Mouse (Mus musculus) A20 (cell line): Measurements from ENCODE around the gene Ssh3.

Experiments
- DNase-seq: peaks from one replicate; pipeline ENCODE4 v3.0.0-alpha.2; 2011; ENCODE audit warnings: low read depth, low spot score

The Ssh3 gene

GRCm38 (mm10) chr19:4268566-4269361, at the start of gene Ssh3:
Gene Ssh3 (minus strand): TSS chr19:4269180.
- peak; percentile 48 for DNase-seq

DNA sequence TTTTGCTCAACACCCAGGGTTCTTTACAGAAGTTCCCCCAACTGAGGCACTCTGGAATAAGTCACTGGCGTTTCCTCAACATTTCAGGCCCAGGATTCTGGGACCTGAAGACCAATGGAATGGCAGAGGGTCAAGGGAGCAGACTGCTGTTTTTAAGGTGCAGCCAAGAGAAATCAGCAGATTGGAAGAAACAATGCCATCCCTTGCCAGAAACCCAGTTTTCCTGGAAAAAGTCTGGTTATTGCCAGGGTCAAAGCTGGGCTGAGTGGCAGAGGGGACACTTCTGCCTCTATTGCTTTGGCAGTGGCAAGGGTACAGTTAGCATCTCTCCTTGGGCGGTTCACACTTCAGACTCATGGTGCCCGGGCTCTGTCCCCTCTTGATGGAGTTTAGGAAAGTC, 48.2 kb upstream of the Ssh3 start:
- no peak for DNase-seq

DNA sequence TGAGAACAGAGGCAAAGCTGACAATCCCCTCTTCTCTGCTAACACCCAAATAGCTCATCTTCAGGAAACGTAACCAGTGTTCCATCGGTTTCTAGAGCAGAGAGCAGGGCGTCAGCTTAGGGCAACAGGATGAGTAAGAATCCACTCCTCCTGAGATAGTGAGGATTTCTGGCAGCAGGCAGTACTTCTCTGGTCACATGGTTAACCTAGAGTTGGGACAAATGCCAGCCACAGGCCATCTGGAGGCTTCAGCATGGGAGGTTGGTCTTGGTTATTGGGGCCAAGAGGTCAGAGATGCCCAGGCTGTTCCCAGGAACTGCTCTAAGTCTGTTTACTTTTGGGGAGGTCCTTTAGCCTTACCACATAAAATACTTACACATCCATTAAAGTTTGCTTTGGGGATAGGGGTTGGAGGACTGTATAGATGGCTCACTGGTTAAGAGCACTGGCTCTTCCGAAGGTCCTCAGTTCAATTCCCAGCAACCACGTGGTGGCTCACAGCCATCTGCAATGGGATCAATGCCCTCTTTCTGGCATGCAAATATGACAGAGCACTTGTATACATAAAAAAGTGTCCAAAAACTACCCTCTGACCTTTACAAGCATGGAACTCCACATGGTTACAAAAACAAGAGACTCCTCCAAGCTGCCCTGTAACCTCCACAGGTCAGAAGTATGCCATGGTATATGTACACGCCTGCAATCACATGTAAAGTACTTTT, 46.4 kb upstream of the Ssh3 start:
- DNase-seq = no peak

DNA sequence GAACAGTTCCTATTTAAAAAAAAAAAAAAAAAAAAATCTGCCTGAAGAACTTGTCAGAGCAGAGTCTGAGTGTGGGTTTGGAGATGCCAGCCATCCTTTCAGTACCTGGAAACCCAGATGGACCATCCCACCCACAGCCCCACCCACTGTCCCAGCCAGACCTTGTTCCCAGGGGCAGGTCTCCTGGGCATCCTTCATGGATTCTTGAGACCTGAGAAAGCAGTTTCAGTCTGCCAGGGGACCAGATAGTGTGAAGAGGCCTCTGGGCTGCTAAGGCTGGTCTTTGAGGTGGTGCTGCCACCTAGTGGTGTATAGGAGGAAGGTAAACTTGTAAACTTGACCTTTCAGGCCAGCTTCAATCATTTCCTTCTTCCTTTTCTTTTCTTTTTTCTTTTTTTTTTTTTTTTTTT, 40.8 kb upstream of the Ssh3 start:
- peak; percentile 82 for DNase-seq

GRCm38 (mm10) chr19:4309302-4309701, 40.3 kb upstream of the Ssh3 start:
- no peak for DNase-seq

- peak; percentile 83 for DNase-seq
Measured at GRCm38 (mm10) chr19:4306190-4306577, 37.2 kb upstream of the Ssh3 start, which contains the start of gene Grk2. Gene Grk2 (minus strand): TSS chr19:4306222.

DNA sequence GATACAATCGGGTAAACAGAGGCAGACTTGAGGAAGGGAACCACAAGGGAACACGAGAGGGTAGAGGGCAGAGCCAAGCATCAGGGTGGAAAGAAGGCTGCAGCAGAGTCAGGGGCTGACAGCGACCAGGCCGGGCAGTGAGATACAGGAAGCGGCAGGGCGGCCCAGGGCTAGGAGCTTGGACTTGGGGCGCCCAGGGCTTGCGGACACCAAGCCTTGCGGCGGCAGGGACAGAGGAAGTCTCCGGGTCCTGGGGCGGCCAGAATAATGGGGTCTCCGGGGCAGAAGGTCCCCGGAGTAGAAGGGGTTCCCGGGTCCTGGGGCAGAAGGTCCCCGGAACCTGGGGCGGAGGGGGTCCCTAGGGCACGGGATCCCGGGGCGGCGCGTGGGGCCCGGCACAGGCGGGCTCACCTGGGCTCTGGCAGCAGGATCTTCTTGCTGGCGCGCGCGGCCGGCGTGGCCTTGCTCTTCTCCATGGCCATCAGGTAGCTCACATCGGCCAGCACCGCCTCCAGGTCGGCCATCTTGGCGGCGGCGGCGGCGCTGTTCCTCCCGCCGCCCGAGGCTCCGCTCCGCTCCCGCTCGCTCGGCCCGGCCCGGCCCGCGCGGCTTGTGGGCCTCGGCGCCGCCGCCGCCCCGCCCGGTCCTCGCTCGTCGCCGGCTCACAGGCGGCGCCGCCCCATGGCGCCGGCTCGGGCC, 36.7 kb upstream of the Ssh3 start:
- DNase-seq = peak; percentile 83

DNA sequence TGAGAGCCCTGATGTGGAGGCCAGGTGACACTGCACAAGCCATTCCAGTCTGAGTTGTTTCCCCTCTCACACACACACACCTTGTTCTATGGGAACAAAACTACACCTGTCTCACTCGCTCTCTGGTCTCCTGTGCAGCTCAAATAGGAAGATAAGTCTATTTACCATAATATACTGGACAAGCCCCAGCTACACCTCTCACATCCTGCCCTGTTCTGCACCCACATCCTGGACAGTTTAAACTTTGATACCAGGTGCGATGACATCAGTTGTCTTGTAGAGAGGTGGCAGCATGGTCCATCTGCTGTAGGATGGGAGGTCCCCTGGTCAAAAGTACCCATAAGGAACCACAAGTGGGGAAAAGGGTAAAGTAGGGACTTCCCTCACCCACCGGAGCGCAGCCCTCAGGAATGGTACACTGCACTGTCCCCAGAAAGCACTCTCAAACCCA, 35.9 kb upstream of the Ssh3 start:
- DNase-seq = peak; percentile 90

GRCm38 (mm10) chr19:4304251-4304821, 35.4 kb upstream of the Ssh3 start:
- DNase-seq = peak; percentile 93

- peak; percentile 89 for DNase-seq
Measured at GRCm38 (mm10) chr19:4303640-4303995, 34.6 kb upstream of the Ssh3 start.

GRCm38 (mm10) chr19:4302936-4303639, 34.1 kb upstream of the Ssh3 start:
- no peak for DNase-seq

DNA sequence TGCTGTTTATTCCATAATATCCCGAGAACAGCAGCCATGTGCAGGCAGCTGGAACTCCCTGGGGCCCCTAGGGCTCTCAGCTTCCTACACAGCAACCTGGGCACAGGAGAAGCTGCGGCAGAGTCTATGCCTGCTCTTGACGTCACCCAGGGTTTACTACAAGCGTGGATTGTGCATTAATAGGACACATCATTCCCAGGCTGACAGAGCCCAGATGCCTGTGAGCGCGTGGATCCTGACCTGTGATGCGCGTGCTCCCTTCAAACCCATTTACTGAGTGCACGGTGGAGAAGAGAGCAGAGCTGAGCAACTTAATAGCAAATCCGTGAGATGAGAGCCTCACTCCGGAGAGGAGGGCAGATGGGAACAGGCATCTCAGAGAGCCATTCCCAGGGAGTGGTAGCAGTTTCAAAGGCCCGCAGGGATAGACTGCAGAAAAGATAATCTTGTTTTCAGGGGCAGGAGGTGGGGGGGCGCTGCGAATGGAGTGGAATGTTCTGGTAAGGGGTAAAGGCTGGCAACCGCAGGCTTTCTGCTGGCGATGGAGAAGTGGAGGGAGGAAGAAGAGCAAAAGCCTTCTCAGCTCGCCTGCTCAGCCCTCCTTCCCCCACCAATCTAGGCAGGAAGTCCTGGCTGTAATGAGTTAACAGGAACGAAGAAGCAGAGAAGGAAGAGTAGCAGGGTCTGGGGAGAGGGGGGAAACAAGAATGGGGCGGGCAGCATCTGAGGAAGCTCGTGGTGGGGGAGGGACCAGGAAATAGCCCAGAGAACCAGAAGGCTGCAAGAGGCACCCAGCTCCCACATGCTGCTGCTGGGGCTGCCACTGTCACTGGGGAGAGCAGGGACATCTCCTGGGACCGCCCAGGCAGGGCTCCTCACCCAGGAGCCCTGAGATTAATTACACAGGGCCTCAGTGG, 33.0 kb upstream of the Ssh3 start:
- DNase-seq = peak; percentile 77

DNA sequence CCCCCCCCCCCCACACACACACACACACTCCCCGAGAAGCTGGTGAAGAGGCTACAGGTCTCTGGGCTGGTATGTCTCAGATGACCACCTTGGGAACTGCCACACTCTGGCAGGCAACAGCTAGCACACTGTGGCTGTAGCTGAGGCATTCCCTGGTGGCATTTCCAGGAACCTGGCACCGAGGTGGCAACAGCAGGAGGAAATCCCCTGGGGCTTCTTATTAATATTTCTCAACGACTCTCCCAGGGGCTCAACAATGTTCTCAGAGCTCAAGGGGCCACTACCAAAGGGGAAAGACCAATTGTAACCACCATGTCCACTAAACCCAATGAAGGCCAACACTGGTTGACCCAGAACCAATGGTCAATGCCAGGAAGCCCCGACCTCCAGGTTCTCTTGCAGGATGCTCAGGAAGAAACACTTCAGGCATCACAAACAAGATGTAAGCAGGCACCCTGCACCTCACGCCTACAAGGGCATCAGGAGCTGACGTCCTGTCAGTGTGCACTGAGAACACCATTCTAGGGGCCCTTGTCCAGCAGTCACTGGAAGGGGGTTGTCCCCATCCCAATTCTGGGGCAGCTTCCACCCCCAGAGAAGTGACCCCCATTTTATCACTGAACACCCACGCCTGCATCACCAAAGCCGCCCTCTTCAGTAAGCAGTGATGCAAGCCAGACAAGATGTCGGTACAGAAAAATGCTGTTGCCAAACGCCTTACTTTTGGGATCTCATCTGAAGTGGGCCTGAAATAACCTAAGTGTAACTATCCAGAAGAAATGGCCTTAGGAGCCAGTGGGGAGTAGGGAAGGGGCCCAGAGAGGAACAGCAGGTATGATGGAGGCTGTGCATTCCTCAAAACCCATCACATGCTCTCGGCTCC, 32.1 kb upstream of the Ssh3 start:
- DNase-seq = no peak

DNA sequence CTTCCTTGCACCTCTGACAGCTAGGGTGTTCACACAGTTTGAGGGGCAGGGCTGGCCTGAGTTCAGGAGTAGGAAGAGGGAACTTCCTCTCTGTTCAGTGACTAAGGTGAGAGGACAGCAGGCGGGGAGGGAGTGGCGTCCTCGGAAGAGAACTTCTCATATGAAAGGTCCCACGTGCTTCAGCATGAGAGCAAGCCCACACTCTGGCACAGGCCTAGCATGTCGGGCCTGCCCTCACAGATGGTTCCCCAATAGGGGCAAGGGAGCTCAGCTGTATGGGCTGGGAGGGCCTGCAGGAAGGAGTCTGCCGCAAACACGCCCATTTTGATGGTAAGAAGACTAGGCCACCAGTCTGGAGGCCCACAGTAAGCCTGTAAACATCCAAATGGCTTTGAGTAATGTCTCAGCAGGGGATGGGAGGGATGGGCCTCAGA, 31.3 kb upstream of the Ssh3 start:
- peak; percentile 90 for DNase-seq

GRCm38 (mm10) chr19:4299574-4300270, 30.7 kb upstream of the Ssh3 start:
- DNase-seq = peak; percentile 79

DNA sequence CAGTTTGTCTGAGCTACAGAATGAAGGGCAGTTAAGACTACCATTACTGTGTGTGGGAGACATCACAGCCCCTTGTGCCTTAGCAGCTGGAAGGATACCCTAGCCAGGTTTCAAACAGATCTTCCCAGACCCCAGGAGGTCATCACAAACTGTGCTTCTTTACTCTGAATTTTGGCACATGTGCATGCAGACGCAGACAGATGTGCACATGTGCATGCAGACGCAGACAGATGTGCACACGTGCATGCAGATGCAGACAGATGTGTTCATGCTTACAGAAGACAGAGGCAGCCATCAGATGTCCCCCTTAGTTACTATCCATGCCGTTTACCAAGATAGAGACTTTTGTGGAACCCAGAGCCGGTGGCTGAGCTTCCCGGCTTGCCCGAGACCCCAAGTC, 30.1 kb upstream of the Ssh3 start:
- DNase-seq = no peak

DNA sequence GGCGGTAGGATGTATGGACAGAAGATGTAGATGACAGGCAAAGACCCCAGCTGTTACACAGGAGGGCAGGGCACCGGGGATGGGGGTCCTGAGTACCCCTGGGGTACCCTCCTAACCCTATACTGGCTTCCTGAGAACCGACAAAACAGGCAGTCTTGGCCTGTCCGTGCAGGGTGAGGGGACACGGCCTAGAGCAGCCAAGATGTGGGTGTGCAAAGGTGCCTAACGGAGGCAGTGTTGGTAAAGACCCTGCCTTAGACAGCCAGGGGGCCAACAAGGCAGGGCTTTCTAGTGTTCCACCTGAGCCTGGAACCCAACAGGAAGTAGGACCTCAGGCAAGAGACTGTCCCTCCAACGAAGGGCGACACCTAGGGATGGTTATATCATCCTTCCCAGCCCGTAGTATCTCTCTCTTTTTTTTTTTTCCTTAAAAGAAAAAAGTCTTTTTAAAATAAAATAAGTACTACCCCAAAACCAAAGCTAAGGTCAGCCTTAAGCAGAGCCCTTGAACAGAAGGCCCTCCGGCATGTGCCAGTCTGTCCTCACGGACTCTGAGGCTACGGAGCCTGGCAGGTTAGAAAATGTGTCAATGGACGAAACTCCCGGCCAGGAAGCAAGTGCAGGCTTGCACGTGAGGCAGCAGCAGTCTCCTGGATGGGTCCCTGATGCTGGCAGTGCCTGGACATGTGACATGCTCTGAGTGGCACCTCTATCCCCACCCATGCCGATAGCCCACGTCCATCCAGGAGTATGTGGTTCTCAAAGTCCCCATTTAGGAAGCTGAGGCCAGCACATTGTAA, 29.5 kb upstream of the Ssh3 start:
- DNase-seq = no peak

DNA sequence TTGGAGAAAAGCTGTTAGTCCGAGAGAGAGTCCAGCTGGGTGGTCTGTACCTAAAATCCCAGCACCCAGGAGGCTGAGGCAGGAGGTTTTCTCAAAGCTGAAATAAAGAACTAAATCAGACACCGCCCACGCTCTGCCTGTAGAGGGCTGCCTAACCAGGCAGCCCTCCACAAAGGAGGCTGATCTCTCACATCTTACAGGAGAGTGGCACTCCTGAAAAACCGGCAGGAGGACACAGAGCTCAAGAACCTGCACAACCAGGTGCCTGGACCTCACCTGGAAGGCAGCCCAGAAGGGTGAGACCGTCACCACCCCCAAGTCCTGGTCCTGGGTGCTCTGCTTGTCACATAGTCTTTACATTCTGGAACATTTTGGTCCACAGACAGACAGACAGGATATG, 28.9 kb upstream of the Ssh3 start:
- DNase-seq = peak; percentile 47
